Mouse (Mus musculus): ENCODE measurements around the gene Gnb3.

DNA sequence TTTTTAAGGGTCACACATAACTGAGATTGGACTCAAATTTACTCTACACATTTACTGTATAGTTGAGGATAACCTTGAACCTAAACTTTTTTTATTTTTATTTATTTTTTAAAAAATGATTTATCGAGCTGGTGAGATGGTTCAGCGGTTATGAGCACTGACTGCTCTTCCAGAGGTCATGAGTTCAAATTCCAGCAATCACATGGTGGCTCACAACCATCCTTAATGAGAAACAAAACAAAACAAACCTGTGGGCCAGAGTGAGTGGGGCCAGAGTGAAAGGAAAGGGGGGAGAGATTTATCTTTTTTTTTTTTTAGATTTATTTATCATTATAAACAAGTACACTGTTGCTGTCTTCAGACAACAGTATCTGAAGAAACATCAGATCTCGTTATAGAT lies 48.2 kb downstream of the Gnb3 start:
- TF ChIP-seq CTCF (IDR thresholded peaks at IDR 0.05; ENCODE audit: low read depth) (no peak), EP300 (optimal IDR thresholded peaks at IDR 0.05) (no peak)

Measured in stomach, postnatal 0 days (tissue).